Mouse (Mus musculus): ENCODE measurements around the gene Slc25a44.

GRCm38 (mm10) chr3:88403522-88404230, 21.3 kb downstream of the Slc25a44 start:
- no peak for TF ChIP-seq CTCF (IDR thresholded peaks at IDR 0.05; ENCODE audit: control insufficient read depth, insufficient read depth, insufficient replicate concordance, low read depth, low read length)
- TF ChIP-seq POLR2A (IDR thresholded peaks at IDR 0.05; ENCODE audit: control insufficient read depth, low read depth, low read length) = no peak
